Mouse (Mus musculus) C2C12 (cell line): ENCODE results near the gene Tmem129.

Experiments used
- CEBPB ChIP-seq: IDR thresholded peaks from one replicate; pipeline ENCODE4 v1.6.1; 2011; ENCODE audit warnings: low read depth, mild to moderate bottlenecking, control low read depth, moderate library complexity
- CTCF ChIP-seq: IDR thresholded peaks from one replicate; pipeline ENCODE4 v1.5.1; 2011; ENCODE audit not compliant: control insufficient read depth, insufficient read depth, insufficient read length
- FOSL1 ChIP-seq: IDR thresholded peaks from one replicate; pipeline ENCODE4 v1.8.0; 2011; ENCODE audit warnings: mild to moderate bottlenecking, low read length; ENCODE audit not compliant: poor library complexity, insufficient read depth, severe bottlenecking
- MAX ChIP-seq: IDR thresholded peaks from one replicate; pipeline ENCODE4 v1.6.1; 2011; ENCODE audit warnings: mild to moderate bottlenecking, control low read depth
- MYOD1 ChIP-seq: IDR thresholded peaks from one replicate; pipeline ENCODE4 v1.6.1; 2011; ENCODE audit warnings: low read depth; ENCODE audit not compliant: control insufficient read depth, insufficient read length
- MYOG ChIP-seq: IDR thresholded peaks from one replicate; pipeline ENCODE4 v1.6.1; 2011; ENCODE audit not compliant: control insufficient read depth, insufficient read length; ENCODE audit errors: extremely low read depth
- USF1 ChIP-seq: IDR thresholded peaks from one replicate; pipeline ENCODE4 v1.6.1; 2011; ENCODE audit warnings: low read depth, mild to moderate bottlenecking, control low read depth, moderate library complexity

- TF ChIP-seq CTCF (no peak), USF1 (no peak), MAX (no peak), FOSL1 (no peak), MYOG (no peak), CEBPB (no peak), MYOD1 (no peak)
These were observed 39.8 kb upstream of the Tmem129 start for GRCm38 (mm10) chr5:33697947-33698512.
